In genomic region chr11:3963610-3964415, GRCm38 (mm10) we compare ENCODE assay signal across 8 mouse cellular contexts. TPM values are rescaled to one million over a fixed set of nuclear protein-coding genes. Genes with fewer than 3 reads are reported as not detected.
DNase-seq lines count a peak whose midpoint lies in the region; ATAC-seq and TF ChIP-seq lines count a peak whose summit lies in the region.

TSS of gene Pes1 (plus strand) at chr11:3963975.

- peaks cover 50% of the 10 kb centered on the region for H3K79me2 ChIP-seq in C2C12 (ENCODE audit: control insufficient read depth, insufficient read depth)
- peaks cover 18% of the 10 kb centered on the region; the same call in 1 of the 2 replicates for H3K79me2 ChIP-seq in liver, adult 2 months (ENCODE audit: control insufficient read depth, insufficient read depth, low read length)
- H3K79me2 ChIP-seq in myocyte (ENCODE audit: control insufficient read depth, insufficient read depth) = peaks cover 37% of the 10 kb centered on the region

- no peak for TF ChIP-seq CTCF in C2C12 (IDR thresholded peaks at IDR 0.05; ENCODE audit: control insufficient read depth, insufficient read depth, insufficient read length)
- no peak for TF ChIP-seq CTCF in liver, adult 2 months (IDR thresholded peaks at IDR 0.05; ENCODE audit: low read depth, low read length)

- DNase-seq in brain, adult 2 months (ENCODE audit: low read depth, low spot score) = peak; percentile 97
- peak; percentile 90 for DNase-seq in liver, adult 2 months (ENCODE audit: extremely low read depth, low read depth, low spot score)
- peak; percentile 90 for DNase-seq in splenic B cell, adult 2 months (ENCODE audit: low read depth, low spot score)

- peak within 1 kb of the TSS; percentile 4; the same call in 1 of the 2 replicates for H3K27ac ChIP-seq in heart, embryonic 11.5 days (ENCODE audit: low read depth, low read length)
- H3K27ac ChIP-seq in kidney, embryonic 16.5 days (ENCODE audit: low read length) = peak within 1 kb of the TSS; percentile 56; the same call in 1 of the 2 replicates
- H3K27ac ChIP-seq in liver, adult 2 months (replicated peaks; ENCODE audit: insufficient read depth, low read depth, low read length) = peak within 1 kb of the TSS; percentile 67

- under 1% methylated on average over 31 of the region's 31 CpGs for WGBS in heart, embryonic 11.5 days (ENCODE audit: insufficient replicate concordance)
- WGBS in kidney, embryonic 16.5 days = under 1% methylated on average over 31 of the region's 31 CpGs
- under 1% methylated on average over 31 of the region's 31 CpGs for WGBS in liver, adult 2 months

- H3K36me3 ChIP-seq in C2C12 (ENCODE audit: control insufficient read depth, insufficient read depth) (peaks cover 23% of the 10 kb centered on the region), myocyte (ENCODE audit: control insufficient read depth, insufficient read depth) (no peaks in the 10 kb centered on the region)
- H3K36me3 ChIP-seq in erythroblast, embryonic 14.5 days (ENCODE audit: control insufficient read depth) = peaks cover 24% of the 10 kb centered on the region
- H3K36me3 ChIP-seq in heart, embryonic 11.5 days (ENCODE audit: control insufficient read depth, insufficient read depth, low read length) = peaks cover 3% of the 10 kb centered on the region; the same call in 1 of the 2 replicates
- peaks cover 12% of the 10 kb centered on the region; the same call in 1 of the 2 replicates for H3K36me3 ChIP-seq in kidney, embryonic 16.5 days (ENCODE audit: insufficient read depth, low read length)
- H3K36me3 ChIP-seq in liver, adult 2 months (ENCODE audit: control insufficient read depth, insufficient read depth, low read length) = peaks cover 2% of the 10 kb centered on the region; the same call in 1 of the 2 replicates
- peaks cover 2% of the 10 kb centered on the region; the same call in 1 of the 2 replicates for H3K36me3 ChIP-seq in splenic B cell, adult 2 months (ENCODE audit: control insufficient read depth, insufficient read depth, low read length, poor library complexity, severe bottlenecking)

- H3K79me3 ChIP-seq in C2C12 (ENCODE audit: low read depth) = peaks cover 45% of the 10 kb centered on the region

- TF ChIP-seq POLR2A in liver, adult 2 months (IDR thresholded peaks at IDR 0.05; ENCODE audit: extremely low read depth, insufficient read depth, low read length) = 0 out of 2 replicates have a peak, but pooled peaks have one; percentile 18
- peak; percentile 40 for TF ChIP-seq POLR2A in myocyte (IDR thresholded peaks at IDR 0.05; ENCODE audit: insufficient read length, low read depth)

- H3K27me3 ChIP-seq in C2C12 (ENCODE audit: control insufficient read depth, insufficient read depth, insufficient read length) (no peaks in the 10 kb centered on the region), myocyte (ENCODE audit: control insufficient read depth, insufficient read depth, insufficient read length) (no peaks in the 10 kb centered on the region)
- no peaks in the 10 kb centered on the region; the same call in 1 of the 2 replicates for H3K27me3 ChIP-seq in erythroblast, embryonic 14.5 days (ENCODE audit: control insufficient read depth)
- H3K27me3 ChIP-seq in heart, embryonic 11.5 days (ENCODE audit: control insufficient read depth, insufficient read depth, low read length) = no peaks in the 10 kb centered on the region
- H3K27me3 ChIP-seq in kidney, embryonic 16.5 days (ENCODE audit: insufficient read depth, low read length) = no peaks in the 10 kb centered on the region
- no peaks in the 10 kb centered on the region for H3K27me3 ChIP-seq in liver, adult 2 months (ENCODE audit: control insufficient read depth, insufficient read depth, low read length)
- H3K27me3 ChIP-seq in splenic B cell, adult 2 months (ENCODE audit: control insufficient read depth, insufficient read depth, low read length, poor library complexity, severe bottlenecking) = no peaks in the 10 kb centered on the region; the same call in 1 of the 2 replicates

- peak within 1 kb of the TSS; percentile 89 for H3K4me2 ChIP-seq in heart, embryonic 11.5 days
- peak within 1 kb of the TSS; percentile 80 for H3K4me2 ChIP-seq in kidney, embryonic 16.5 days (replicated peaks; ENCODE audit: low read depth, low read length)
- H3K4me2 ChIP-seq in myocyte (ENCODE audit: low read depth) = peak within 1 kb of the TSS; percentile 75

- peak within 1 kb of the TSS; percentile 71 for H3ac ChIP-seq in C2C12 (ENCODE audit: control insufficient read depth, insufficient read length, low read depth)
- H3ac ChIP-seq in myocyte (ENCODE audit: control insufficient read depth, insufficient read length) = peak within 1 kb of the TSS; percentile 10

- H3K4me1 ChIP-seq in erythroblast, embryonic 14.5 days (ENCODE audit: control insufficient read depth) = peaks cover 27% of the 10 kb centered on the region
- H3K4me1 ChIP-seq in heart, embryonic 11.5 days (ENCODE audit: control insufficient read depth, insufficient read depth, low read length) = peaks cover 7% of the 10 kb centered on the region
- peaks cover 14% of the 10 kb centered on the region for H3K4me1 ChIP-seq in kidney, embryonic 16.5 days (ENCODE audit: insufficient read depth, low read length)
- H3K4me1 ChIP-seq in liver, adult 2 months (ENCODE audit: control insufficient read depth, insufficient read depth, low read length) = peaks cover 12% of the 10 kb centered on the region

- ATAC-seq in heart, embryonic 11.5 days (replicated peaks; ENCODE audit: insufficient number of reproducible peaks, low FRiP score, low TSS enrichment) = peak; percentile 87
- ATAC-seq in kidney, embryonic 16.5 days (ENCODE audit: low FRiP score, low TSS enrichment) = peak; percentile 94

- H3K9me3 ChIP-seq in erythroblast, embryonic 14.5 days (ENCODE audit: control insufficient read depth, low read length) = no peaks in the 10 kb centered on the region
- no peaks in the 10 kb centered on the region for H3K9me3 ChIP-seq in heart, embryonic 11.5 days (replicated peaks; ENCODE audit: control insufficient read depth, low read length)
- peaks cover 2% of the 10 kb centered on the region; the same call in 1 of the 2 replicates for H3K9me3 ChIP-seq in kidney, embryonic 16.5 days (ENCODE audit: low read length)

- H3K9ac ChIP-seq in heart, embryonic 11.5 days (ENCODE audit: low read depth, low read length) = peak within 1 kb of the TSS; percentile 85
- peak within 1 kb of the TSS; percentile 84 for H3K9ac ChIP-seq in kidney, embryonic 16.5 days (replicated peaks; ENCODE audit: low read length)
- H3K9ac ChIP-seq in liver, adult 2 months (ENCODE audit: low read depth, low read length) = peak within 1 kb of the TSS; percentile 88

- peak within 1 kb of the TSS; percentile 95 for H3K4me3 ChIP-seq in C2C12 (ENCODE audit: insufficient read depth, poor library complexity, severe bottlenecking)
- H3K4me3 ChIP-seq in erythroblast, embryonic 14.5 days (replicated peaks) = peak within 1 kb of the TSS; percentile 76
- H3K4me3 ChIP-seq in heart, embryonic 11.5 days (ENCODE audit: low read depth, low read length) = peak within 1 kb of the TSS; percentile 87
- H3K4me3 ChIP-seq in kidney, embryonic 16.5 days (ENCODE audit: low read length) = peak within 1 kb of the TSS; percentile 91
- H3K4me3 ChIP-seq in liver, adult 2 months (ENCODE audit: insufficient read depth, low read depth, low read length) = peak within 1 kb of the TSS; percentile 92
- peak within 1 kb of the TSS; percentile 90 for H3K4me3 ChIP-seq in myocyte

TF ChIP-seq in C2C12, 6 proteins besides CTCF, POLR2A, EP300 and RAD21:
- TF ChIP-seq FOSL1 (IDR thresholded peaks at IDR 0.05; ENCODE audit: insufficient read depth, low read length, poor library complexity, severe bottlenecking) (no peak), CEBPB (IDR thresholded peaks at IDR 0.05; ENCODE audit: low read depth) (no peak), MAX (IDR thresholded peaks at IDR 0.05) (peak; percentile 100), USF1 (IDR thresholded peaks at IDR 0.05; ENCODE audit: low read depth) (peak; percentile 90), MYOG (IDR thresholded peaks at IDR 0.05; ENCODE audit: control insufficient read depth, extremely low read depth, insufficient read length) (no peak)

TF ChIP-seq in myocyte, 11 proteins besides CTCF, POLR2A, EP300 and RAD21:
- TF ChIP-seq TCF3 (IDR thresholded peaks at IDR 0.05; ENCODE audit: insufficient read length, low read depth) (no peak), MYOG (IDR thresholded peaks at IDR 0.05; ENCODE audit: control insufficient read depth in 1 of 3, insufficient read depth in 1 of 3, insufficient read length in 2 of 3, low read depth in 2 of 3) (peak in 1 of 3 experiments; percentile 68), MAX (IDR thresholded peaks at IDR 0.05; ENCODE audit: low read depth) (peak; percentile 99), USF1 (IDR thresholded peaks at IDR 0.05; ENCODE audit: low read depth) (peak; percentile 90)
TF ChIP-seq in myocyte: peak in this region for 3.

RNA-seq across cellular contexts. Expression of gene Pes1, which starts in this region (rescaled TPM):
- polyA plus RNA-seq in C2C12 (2012; fragmentation: generic; extraction: Trizol) = 146 TPM
- polyA plus RNA-seq in erythroblast, embryonic 14.5 days (2012) = 1.3 and 2.5 TPM in 2 replicates
- polyA plus RNA-seq in heart, embryonic 11.5 days (2014; fragmentation: Nextera tagmentation; extraction: Ambion mirVana) = 48.2 and 51.5 TPM in 2 replicates
- polyA plus RNA-seq in kidney, embryonic 16.5 days (2015; fragmentation: Nextera tagmentation; extraction: Ambion mirVana) = 88.0 and 88.8 TPM in 2 replicates
- total RNA-seq in liver, adult 2 months (2014; rRNA removed) = 17.9 and 20.8 TPM in 2 replicates
- polyA plus RNA-seq in liver, adult 2 months (2012; rRNA removed) = 17.9 and 22.2 TPM in 2 replicates
- polyA plus RNA-seq in myocyte (2012; fragmentation: generic; extraction: Trizol) = 104 TPM

Comparison
In these comparisons a context has a peak if more than half of its experiments do, and no peak if none do; other contexts are left out.
1. Peak in every context shown above with its lines: DNase-seq, ATAC-seq, H3K4me3 ChIP-seq and H3K27ac ChIP-seq.
2. H3K27ac ChIP-seq: peak in every context shown above with its lines; median percentile 67 in liver, adult 2 months; 56 in kidney, embryonic 16.5 days; 4 in heart, embryonic 11.5 days.